Mouse (Mus musculus) myocyte (in vitro differentiated cells): ENCODE measurements around the gene Piga. TPM values are rescaled to one million over a fixed set of nuclear protein-coding genes. Genes with fewer than 3 reads are reported as not detected.

Experiments
- H3K27me3 ChIP-seq: one replicate; pipeline ENCODE4 v1.6.1; 2011; ENCODE audit not compliant: control insufficient read depth, insufficient read depth, insufficient read length
- H3K36me3 ChIP-seq: one replicate; pipeline ENCODE4 v1.6.1; 2011; ENCODE audit not compliant: control insufficient read depth, insufficient read depth
- H3K4me2 ChIP-seq: one replicate; pipeline ENCODE4 v1.6.1; 2011; ENCODE audit warnings: low read depth, control low read depth
- H3K4me3 ChIP-seq: one replicate; pipeline ENCODE4 v1.5.1; 2011; ENCODE audit warnings: mild to moderate bottlenecking, control low read depth, moderate library complexity
- H3K79me2 ChIP-seq: one replicate; pipeline ENCODE4 v1.6.1; 2011; ENCODE audit not compliant: control insufficient read depth, insufficient read depth
- H3ac ChIP-seq: one replicate; pipeline ENCODE4 v1.6.1; 2011; ENCODE audit not compliant: control insufficient read depth, insufficient read length
- MAX ChIP-seq: IDR thresholded peaks from one replicate; pipeline ENCODE4 v1.6.1; 2011; ENCODE audit warnings: low read depth, mild to moderate bottlenecking, control low read depth
- MYOD1 ChIP-seq, 3 experiments: IDR thresholded peaks; one replicate each; pipeline ENCODE4 v1.6.1; 2011; ENCODE audit warnings: control low read depth in 2 of 3, low read depth in 2 of 3, mild to moderate bottlenecking in 2 of 3, moderate library complexity in 1 of 3; ENCODE audit not compliant: insufficient read length in 2 of 3, control insufficient read depth in 1 of 3
- TCF12 ChIP-seq: IDR thresholded peaks from one replicate; pipeline ENCODE4 v1.6.1; 2011; ENCODE audit warnings: mild to moderate bottlenecking, control low read depth; ENCODE audit not compliant: poor library complexity, insufficient read depth, severe bottlenecking
- TCF3 ChIP-seq: IDR thresholded peaks from one replicate; pipeline ENCODE4 v1.6.1; 2011; ENCODE audit warnings: low read depth, control low read depth; ENCODE audit not compliant: insufficient read length
- polyA plus RNA-seq: library from polyadenylated mRNA; unstranded; fragments of >200 nt; fragmentation: generic; extraction: Trizol; gene quantifications from one replicate; pipeline ENCODE4 v1.2.1, GENCODE M21; 2012; ENCODE audit warnings: missing spikeins

Gene Piga
- polyA plus RNA-seq, 1 experiment, result 2.5 TPM

DNA sequence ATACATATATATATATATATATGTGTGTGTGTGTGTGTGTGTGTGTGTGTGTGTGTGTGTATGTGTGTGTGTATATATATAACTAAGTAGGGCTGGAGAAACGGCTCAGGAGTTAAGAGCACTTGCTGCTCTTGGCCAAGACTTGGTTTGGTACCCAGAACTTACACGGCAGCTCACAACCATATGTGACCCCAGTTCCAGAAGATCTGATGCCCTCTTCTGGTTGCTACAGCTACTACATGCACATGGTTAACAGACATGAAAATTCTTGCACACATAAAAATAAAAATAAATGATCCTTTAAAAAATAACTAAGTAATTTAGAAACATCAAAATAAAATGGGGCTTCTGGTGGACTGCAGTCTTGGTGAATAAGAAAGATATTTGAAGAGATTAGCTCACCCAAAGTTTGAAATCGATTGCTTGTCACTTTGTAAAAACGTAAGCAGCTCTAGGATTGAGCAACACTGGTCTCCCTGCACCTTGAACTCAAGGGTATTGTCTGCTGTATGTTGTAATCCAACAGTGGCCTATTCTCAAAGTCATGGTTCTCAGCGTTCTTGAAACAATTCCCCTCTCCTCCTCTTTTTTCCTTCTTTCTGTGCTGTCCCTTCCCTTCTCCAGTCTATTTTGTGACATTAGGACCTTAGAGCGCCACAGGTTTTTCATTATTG lies 39.8 kb downstream of the Piga start:
- Histone ChIP-seq H3K79me2 (no peaks in the 10 kb centered on the region), H3ac (no peak overlapping the region), H3K36me3 (no peaks in the 10 kb centered on the region), H3K27me3 (no peaks in the 10 kb centered on the region), H3K4me2 (no peak overlapping the region), H3K4me3 (no peak overlapping the region)
- TF ChIP-seq MYOD1 (IDR thresholded peaks at IDR 0.05; ENCODE audit: control insufficient read depth in 1 of 3, insufficient read length in 2 of 3, low read depth in 2 of 3) (no peak), TCF12 (no peak), TCF3 (no peak), MAX (no peak)

Other genes starting within 250 kb of the Piga start
- not detected for gene Bmx, start 161.6 kb upstream of the Piga start, polyA plus RNA-seq
- gene Pir, start 150.4 kb upstream of the Piga start, polyA plus RNA-seq, result 6.0 TPM
- gene Vegfd, start 46.4 kb upstream of the Piga start, polyA plus RNA-seq, result 2.1 TPM
- gene Asb11, start 17.2 kb downstream of the Piga start, polyA plus RNA-seq, result 1.6 TPM
- not detected for gene Asb9, start 86.5 kb downstream of the Piga start, polyA plus RNA-seq